Mouse (Mus musculus) midbrain, postnatal 0 days (tissue): ENCODE measurements at regions not wholly inside any gene's neighbourhood (a gene's known extent, or its start where the extent isn't known, plus 50 kb on each side); places are given as distances from the start of the nearest gene placed in this dataset.

Source experiments
- ATAC-seq: fragments of 200-750 bp; cut with Nextera tagmentation; 2 replicates; pipeline ENCODE4 v1.8.0; 2017; ENCODE audit warnings: moderate number of reproducible peaks, mild to moderate bottlenecking, moderate TSS enrichment, moderate library complexity; ENCODE audit not compliant: low FRiP score
- DNase-seq: peaks from one replicate; pipeline ENCODE4 v3.0.0-alpha.2; 2015; ENCODE audit warnings: low spot score
- H3K27ac ChIP-seq: fragments of 300-500 bp; sonication (generic); 2 replicates; pipeline ENCODE4 v1.5.1; 2014; ENCODE audit warnings: low read depth, mild to moderate bottlenecking, low read length, mixed read lengths
- H3K27me3 ChIP-seq: fragments of 300-500 bp; sonication (generic); 2 replicates; pipeline ENCODE4 v1.6.1; 2014; ENCODE audit warnings: low read length, control low read depth, mixed read lengths; ENCODE audit not compliant: insufficient read depth
- H3K36me3 ChIP-seq: fragments of 300-500 bp; sonication (generic); 2 replicates; pipeline ENCODE4 v1.6.1; 2014; ENCODE audit warnings: low read length, control low read depth, mixed read lengths; ENCODE audit not compliant: insufficient read depth
- H3K4me1 ChIP-seq: fragments of 300-500 bp; sonication (generic); 2 replicates; pipeline ENCODE4 v1.6.1; 2014; ENCODE audit warnings: mild to moderate bottlenecking, control low read depth, antibody characterized with exemption, low read length, mixed read lengths; ENCODE audit not compliant: insufficient read depth
- H3K4me2 ChIP-seq: fragments of 300-500 bp; sonication (generic); 2 replicates; pipeline ENCODE4 v1.6.1; 2014; ENCODE audit warnings: low read depth, mild to moderate bottlenecking, low read length, mixed read lengths; ENCODE audit not compliant: poor library complexity, severe bottlenecking
- H3K4me3 ChIP-seq: fragments of 300-500 bp; sonication (generic); 2 replicates; pipeline ENCODE4 v1.5.1; 2014; ENCODE audit warnings: low read depth, mild to moderate bottlenecking, low read length, moderate library complexity
- H3K9ac ChIP-seq: fragments of 300-500 bp; sonication (generic); replicated peaks from 2 replicates; pipeline ENCODE4 v1.6.1; 2014; ENCODE audit warnings: mild to moderate bottlenecking, low read length, moderate library complexity, mixed read lengths; ENCODE audit not compliant: poor library complexity, severe bottlenecking
- H3K9me3 ChIP-seq: fragments of 300-500 bp; sonication (generic); 2 replicates; pipeline ENCODE4 v1.6.1; 2016; ENCODE audit warnings: low read length, control low read depth
- CTCF ChIP-seq: IDR thresholded peaks from 2 replicates; pipeline ENCODE4 v1.5.1; 2016; ENCODE audit warnings: antibody characterized with exemption, mild to moderate bottlenecking
- WGBS: fragments of 180-500 bp; shearing (Covaris S2); extraction: QIAGEN DNeasy Blood & Tissue Kit; methylation state at CpG from one replicate; pipeline ENCODE4 v1.1.7; 2014; 5-methylcytosine and 5-hydroxymethylcytosine counted together

DNA sequence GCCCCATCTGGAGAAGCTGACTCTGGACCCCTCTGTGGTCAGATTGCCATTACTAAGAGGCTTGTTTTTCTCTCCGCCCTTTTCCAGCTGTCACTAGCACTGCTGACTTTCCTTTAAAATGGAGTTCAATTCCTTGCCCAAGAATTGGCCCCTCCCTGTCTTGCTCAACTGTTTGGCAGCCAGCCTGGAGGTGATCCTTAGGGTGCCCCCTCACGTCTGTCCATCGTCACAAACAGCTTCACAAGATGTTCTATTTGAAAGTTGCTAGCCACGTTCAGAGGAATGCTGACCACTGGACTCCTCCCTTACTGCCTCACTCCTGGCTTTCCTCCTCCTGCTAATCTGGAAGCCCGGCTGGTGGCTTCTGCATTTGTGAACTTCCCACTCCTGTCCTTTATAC lies 142.0 kb downstream of the Zfp619 start:
- H3K36me3 ChIP-seq: no peaks in the 10 kb centered on the region
- no peak for TF ChIP-seq CTCF
- no peak overlapping the region for H3K9ac ChIP-seq
- H3K4me3 ChIP-seq: no peak overlapping the region
- H3K4me1 ChIP-seq: peaks cover 3% of the 10 kb centered on the region; the same call in 1 of the 2 replicates
- H3K27me3 ChIP-seq: no peaks in the 10 kb centered on the region
- ATAC-seq (no peak), DNase-seq (no peak)
- 38% methylated on average over 5 of the region's 5 CpGs for WGBS
- H3K9me3 ChIP-seq: no peaks in the 10 kb centered on the region
- H3K4me2 ChIP-seq: no peak overlapping the region
- H3K27ac ChIP-seq: no peak overlapping the region

DNA sequence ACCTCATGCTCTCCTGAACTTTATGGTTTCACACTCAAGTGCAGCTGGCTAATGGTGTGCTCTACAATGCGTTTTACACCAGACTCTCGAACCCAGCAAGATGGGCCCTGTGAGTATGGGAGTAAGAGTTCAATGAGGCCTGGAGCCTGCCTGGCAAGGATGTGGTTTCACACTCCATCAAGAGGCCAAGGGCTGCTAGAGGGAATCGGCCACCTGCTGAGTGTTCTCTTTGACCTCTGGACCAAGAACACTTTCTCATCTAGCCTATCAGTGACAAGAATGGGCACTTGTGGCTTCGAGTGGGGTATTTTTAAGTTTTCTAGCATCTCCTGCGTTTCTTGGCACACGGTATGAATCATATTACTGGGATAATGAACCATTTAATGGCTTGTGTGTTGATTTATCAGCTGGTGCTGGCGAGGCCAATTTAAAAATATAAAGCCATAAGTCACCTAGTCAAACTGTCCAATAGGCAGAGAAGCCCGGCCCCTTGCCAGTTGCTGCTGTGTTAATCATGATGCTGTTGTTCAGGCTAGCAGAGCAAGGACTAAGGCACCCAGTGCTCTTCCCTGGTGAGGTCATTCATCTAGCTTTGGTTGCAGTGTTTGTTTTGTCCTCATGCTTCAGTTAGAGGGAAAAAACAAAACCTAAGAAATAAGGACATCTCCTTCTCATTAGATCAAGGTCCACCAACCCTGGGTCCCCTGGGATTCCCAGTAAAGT lies 157.7 kb downstream of the Zfp619 start:
- no peaks in the 10 kb centered on the region for H3K36me3 ChIP-seq
- H3K9ac ChIP-seq: no peak overlapping the region
- WGBS: 81% methylated on average over 8 of the region's 8 CpGs
- no peak for TF ChIP-seq CTCF
- ATAC-seq: no peak
- no peak overlapping the region for H3K4me3 ChIP-seq
- H3K4me2 ChIP-seq: no peak overlapping the region
- DNase-seq: no peak
- H3K9me3 ChIP-seq: no peaks in the 10 kb centered on the region
- no peaks in the 10 kb centered on the region for H3K27me3 ChIP-seq
- no peaks in the 10 kb centered on the region for H3K4me1 ChIP-seq
- no peak overlapping the region for H3K27ac ChIP-seq

- Histone ChIP-seq H3K4me1 (no peaks in the 10 kb centered on the region), H3K4me2 (no peak overlapping the region), H3K9ac (no peak overlapping the region), H3K36me3 (no peaks in the 10 kb centered on the region), H3K4me3 (no peak overlapping the region), H3K27me3 (no peaks in the 10 kb centered on the region), H3K9me3 (no peaks in the 10 kb centered on the region), H3K27ac (no peak overlapping the region)
- no peak for TF ChIP-seq CTCF
- DNase-seq (no peak), ATAC-seq (no peak)
- 88% methylated on average over 1 of the region's 1 CpGs for WGBS
These were observed 158.3 kb downstream of the Zfp619 start for GRCm38 (mm10) chr7:39675847-39676238.

GRCm38 (mm10) chr7:39680411-39680810 lies 162.8 kb downstream of the Zfp619 start:
- TF ChIP-seq CTCF: no peak
- no peak for DNase-seq
- WGBS: 42% methylated on average over 2 of the region's 2 CpGs
- H3K27ac ChIP-seq: no peak overlapping the region
- no peak overlapping the region for H3K9ac ChIP-seq
- H3K4me2 ChIP-seq: no peak overlapping the region
- H3K27me3 ChIP-seq: no peaks in the 10 kb centered on the region
- no peaks in the 10 kb centered on the region for H3K36me3 ChIP-seq
- H3K4me3 ChIP-seq: no peak overlapping the region
- no peak for ATAC-seq
- no peaks in the 10 kb centered on the region for H3K9me3 ChIP-seq
- no peaks in the 10 kb centered on the region for H3K4me1 ChIP-seq

- Histone ChIP-seq H3K27me3 (no peaks in the 10 kb centered on the region), H3K9ac (no peak overlapping the region), H3K36me3 (no peaks in the 10 kb centered on the region), H3K4me2 (no peak overlapping the region), H3K4me3 (no peak overlapping the region), H3K9me3 (no peaks in the 10 kb centered on the region), H3K4me1 (no peaks in the 10 kb centered on the region), H3K27ac (no peak overlapping the region)
- no peak for TF ChIP-seq CTCF
- no peak for ATAC-seq
- no peak for DNase-seq
- WGBS: 83% methylated on average over 2 of the region's 2 CpGs
These were observed 179.0 kb downstream of the Zfp619 start for GRCm38 (mm10) chr7:39696589-39696988.

DNA sequence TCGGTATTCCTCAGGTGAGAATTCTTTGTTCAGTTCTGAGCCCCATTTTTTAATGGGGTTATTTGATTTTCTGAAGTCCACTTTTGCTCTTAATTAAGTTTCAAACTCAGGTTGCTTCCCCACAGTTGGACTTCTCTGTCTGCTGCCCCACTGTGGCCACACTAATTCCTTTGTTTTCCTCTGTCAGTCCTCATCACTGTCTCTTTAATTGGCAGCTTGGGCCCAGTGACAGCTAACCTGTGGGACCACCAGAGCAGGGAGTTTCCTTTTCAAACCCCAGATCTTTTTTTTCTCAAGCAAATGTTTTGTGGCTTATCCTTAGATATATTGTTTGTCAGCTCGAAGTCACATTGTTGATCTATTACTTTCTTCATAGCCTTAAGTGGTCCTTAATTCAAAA lies 183.9 kb downstream of the Zfp619 start:
- no peak overlapping the region for H3K27ac ChIP-seq
- H3K36me3 ChIP-seq: no peaks in the 10 kb centered on the region
- H3K9ac ChIP-seq: no peak overlapping the region
- no peaks in the 10 kb centered on the region for H3K27me3 ChIP-seq
- WGBS: 75% methylated on average over 2 of the region's 2 CpGs
- H3K4me3 ChIP-seq: no peak overlapping the region
- TF ChIP-seq CTCF: no peak
- H3K9me3 ChIP-seq: no peaks in the 10 kb centered on the region
- no peak overlapping the region for H3K4me2 ChIP-seq
- DNase-seq: no peak
- ATAC-seq: no peak
- H3K4me1 ChIP-seq: no peaks in the 10 kb centered on the region
